Mouse (Mus musculus): ENCODE results near the gene Olfr623.

The Olfr623 gene

GRCm38 (mm10) chr7:103663598-103663997, at the start of gene Olfr623:
Gene Olfr623, minus strand, starts transcription at chr7:103663698.
- in situ Hi-C loops (cut with MboI; ENCODE audit: low sequenced_read_pairs): no loop called here

GRCm38 (mm10) chr7:103712024-103712423, 48.5 kb upstream of the Olfr623 start:
- in situ Hi-C loops (cut with MboI; ENCODE audit: low sequenced_read_pairs): no loop called here

GRCm38 (mm10) chr7:103699469-103699868, 36.0 kb upstream of the Olfr623 start:
- in situ Hi-C loops (cut with MboI; ENCODE audit: low sequenced_read_pairs): no loop called here

- in situ Hi-C loops (cut with MboI; ENCODE audit: low sequenced_read_pairs): no loop called here
These were observed 18.9 kb upstream of the Olfr623 start, which contains the start of gene Olfr625-ps1 for GRCm38 (mm10) chr7:103682420-103682819. Gene Olfr625-ps1, plus strand, starts transcription at chr7:103682720.

GRCm38 (mm10) chr7:103671091-103671490, 7.6 kb upstream of the Olfr623 start, which contains the start of gene Olfr624:
Gene Olfr624, minus strand, starts transcription at chr7:103671191.
- in situ Hi-C loops (cut with MboI; ENCODE audit: low sequenced_read_pairs): no loop called here

GRCm38 (mm10) chr7:103644070-103644469, 19.4 kb downstream of the Olfr623 start:
- in situ Hi-C loops (cut with MboI; ENCODE audit: low sequenced_read_pairs): no loop called here

GRCm38 (mm10) chr7:103642602-103643001, 20.9 kb downstream of the Olfr623 start, which contains the start of gene Olfr622:
Gene Olfr622, minus strand, starts transcription at chr7:103642702.
- in situ Hi-C loops (cut with MboI; ENCODE audit: low sequenced_read_pairs): no loop called here

GRCm38 (mm10) chr7:103636795-103637194, 26.7 kb downstream of the Olfr623 start:
- in situ Hi-C loops (cut with MboI; ENCODE audit: low sequenced_read_pairs): no loop called here

- in situ Hi-C loops (cut with MboI; ENCODE audit: low sequenced_read_pairs): no loop called here
These were observed 51.1 kb downstream of the Olfr623 start, which contains the start of gene Olfr620 for GRCm38 (mm10) chr7:103612434-103612833. Gene Olfr620, minus strand, starts transcription at chr7:103612534.
